Mouse (Mus musculus): ENCODE measurements around the gene Faf1. TPM values are rescaled to one million over a fixed set of nuclear protein-coding genes. Genes with fewer than 3 reads are reported as not detected.

Gene Faf1
- total and polyA plus RNA-seq, 2 experiments from 2014 or later: 33.7 to 36.8 TPM

DNA sequence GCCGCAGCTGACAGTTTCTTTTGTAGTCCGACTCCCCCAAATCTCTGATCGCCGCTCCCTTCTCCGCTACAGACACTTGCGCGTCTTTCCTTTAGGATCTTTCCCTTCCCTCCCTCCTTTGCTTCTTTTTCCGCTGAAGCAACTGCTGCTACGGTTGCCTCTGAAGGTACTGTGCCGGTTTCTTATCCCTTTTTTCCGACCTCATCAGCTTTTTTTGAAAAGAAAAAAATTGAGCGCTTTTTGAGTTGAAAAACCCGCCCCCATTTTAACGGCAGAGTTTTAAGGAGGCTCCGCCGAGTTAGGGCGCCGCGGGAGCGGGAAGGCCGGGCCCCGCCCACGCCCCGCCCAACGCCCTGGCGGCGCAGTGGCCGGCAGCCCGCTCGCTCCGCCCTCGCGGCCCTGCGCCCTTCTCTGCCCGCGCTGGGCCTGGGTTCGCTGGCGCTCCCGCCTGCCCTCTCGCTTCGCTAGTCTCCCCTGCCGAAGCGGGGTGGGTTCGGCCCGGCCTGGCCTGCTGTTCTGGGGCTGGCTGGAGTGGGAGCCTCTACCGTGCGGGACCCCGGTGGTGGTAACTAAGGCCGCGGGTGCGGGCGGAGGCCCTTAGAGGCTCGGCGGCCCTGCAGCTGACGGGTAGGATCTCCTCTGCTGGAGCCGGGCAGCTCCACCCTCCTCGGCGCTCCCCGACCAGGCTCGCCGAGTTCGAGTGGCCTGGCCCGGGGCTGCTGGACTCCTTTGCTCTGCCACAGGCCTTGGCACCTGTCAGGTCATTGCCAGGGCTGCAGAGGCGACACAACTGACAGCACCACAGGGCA lies 9.7 kb upstream of the Faf1 start, which contains the start of gene Cdkn2c:
TSS of gene Cdkn2c (minus strand) at position 729 of the 809 bp plus-strand sequence.
- H3K4me3 ChIP-seq (ENCODE audit: low read depth, low read length): peak within 1 kb of the TSS; percentile 56
- H3K36me3 ChIP-seq (ENCODE audit: insufficient read depth, low read length): no peaks in the 10 kb centered on the region
- peak; percentile 89 for ATAC-seq (ENCODE audit: low FRiP score)
- H3K27me3 ChIP-seq (ENCODE audit: insufficient read depth, low read length): peaks cover 11% of the 10 kb centered on the region; the same call in 1 of the 2 replicates
- TF ChIP-seq CTCF (IDR thresholded peaks at IDR 0.05): no peak
- peak; percentile 83 for DNase-seq (ENCODE audit: low spot score)
- peak within 1 kb of the TSS; percentile 61 for H3K9ac ChIP-seq (replicated peaks; ENCODE audit: low read length, poor library complexity, severe bottlenecking)
- H3K4me2 ChIP-seq (ENCODE audit: low read depth, low read length, poor library complexity, severe bottlenecking): peak within 1 kb of the TSS; percentile 91
- H3K9me3 ChIP-seq (ENCODE audit: low read length): no peaks in the 10 kb centered on the region
- 0% methylated on average over 64 of the region's 64 CpGs for WGBS
- H3K27ac ChIP-seq (ENCODE audit: low read depth, low read length): peak within 1 kb of the TSS; percentile 70
- 0 out of 2 replicates have a peak, but pooled peaks cover 6% of the 10 kb centered on the region for H3K4me1 ChIP-seq (ENCODE audit: insufficient read depth, low read length)

DNA sequence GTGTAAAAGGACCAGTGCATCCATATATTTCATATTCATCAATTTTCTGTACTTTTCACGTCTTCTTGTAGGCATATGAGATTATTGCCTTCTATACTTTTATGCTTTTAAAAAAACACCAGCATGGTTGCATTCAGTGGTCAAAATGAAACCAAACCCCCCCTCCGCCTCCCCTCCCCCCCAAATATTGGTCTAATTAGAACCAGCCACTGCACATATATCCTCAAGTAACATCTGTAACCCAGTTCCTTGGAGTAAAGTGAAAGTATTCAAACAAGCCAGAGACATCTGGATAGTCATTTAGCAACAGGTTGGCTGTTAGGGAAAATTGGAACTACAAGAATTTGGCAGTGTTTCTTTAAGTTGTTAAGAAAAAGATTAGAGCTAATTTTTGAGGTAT lies 8.9 kb upstream of the Faf1 start:
- 58% methylated on average over 2 of the region's 2 CpGs for WGBS

DNA sequence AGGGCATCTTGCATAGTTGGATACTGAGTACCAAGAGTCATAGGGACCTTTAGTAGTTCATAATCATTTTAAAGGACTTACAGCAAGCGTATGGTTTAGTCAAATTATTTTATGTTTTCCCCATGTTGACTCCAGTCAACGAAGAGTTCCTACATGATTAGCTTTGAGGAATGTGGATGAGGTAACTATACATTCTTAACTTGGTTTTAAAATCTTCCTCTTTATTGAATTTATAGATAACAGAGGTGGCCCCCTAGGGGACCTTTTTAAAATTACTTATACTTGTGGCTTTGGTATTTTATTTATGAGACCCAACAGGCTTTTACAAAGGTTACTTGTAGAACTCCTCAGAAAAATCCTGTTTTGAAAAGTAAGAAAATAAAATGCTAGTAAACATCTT lies 6.2 kb upstream of the Faf1 start:
- Histone ChIP-seq H3K9me3 (ENCODE audit: low read length) (no peaks in the 10 kb centered on the region), H3K36me3 (ENCODE audit: insufficient read depth, low read length) (no peaks in the 10 kb centered on the region), H3K4me3 (ENCODE audit: low read depth, low read length) (no peak overlapping the region), H3K27ac (ENCODE audit: low read depth, low read length) (no peak overlapping the region), H3K9ac (replicated peaks; ENCODE audit: low read length, poor library complexity, severe bottlenecking) (no peak overlapping the region), H3K27me3 (ENCODE audit: insufficient read depth, low read length) (no peaks in the 10 kb centered on the region), H3K4me2 (ENCODE audit: low read depth, low read length, poor library complexity, severe bottlenecking) (no peak overlapping the region), H3K4me1 (ENCODE audit: insufficient read depth, low read length) (0 out of 2 replicates have a peak, but pooled peaks cover 6% of the 10 kb centered on the region)
- DNase-seq (ENCODE audit: low spot score) (peak; percentile 13), ATAC-seq (ENCODE audit: low FRiP score) (no peak)
- peak; percentile 34 for TF ChIP-seq CTCF (IDR thresholded peaks at IDR 0.05)
- 79% methylated on average over 2 of the region's 2 CpGs for WGBS

More for the DNA sequence above, 8.9 kb upstream of the Faf1 start:
- H3K9me3 ChIP-seq (ENCODE audit: low read length): no peaks in the 10 kb centered on the region
- 0 out of 2 replicates have a peak, but pooled peaks cover 6% of the 10 kb centered on the region for H3K4me1 ChIP-seq (ENCODE audit: insufficient read depth, low read length)
- no peak for TF ChIP-seq CTCF (IDR thresholded peaks at IDR 0.05)
- DNase-seq (ENCODE audit: low spot score): no peak
- H3K36me3 ChIP-seq (ENCODE audit: insufficient read depth, low read length): no peaks in the 10 kb centered on the region
- peak overlapping the region; percentile 56; the same call in 1 of the 2 replicates for H3K4me3 ChIP-seq (ENCODE audit: low read depth, low read length)
- H3K27ac ChIP-seq (ENCODE audit: low read depth, low read length): no peak overlapping the region
- peaks cover 5% of the 10 kb centered on the region; the same call in 1 of the 2 replicates for H3K27me3 ChIP-seq (ENCODE audit: insufficient read depth, low read length)
- no peak for ATAC-seq (ENCODE audit: low FRiP score)
- H3K4me2 ChIP-seq (ENCODE audit: low read depth, low read length, poor library complexity, severe bottlenecking): peak overlapping the region; percentile 91
- H3K9ac ChIP-seq (replicated peaks; ENCODE audit: low read length, poor library complexity, severe bottlenecking): no peak overlapping the region

DNA sequence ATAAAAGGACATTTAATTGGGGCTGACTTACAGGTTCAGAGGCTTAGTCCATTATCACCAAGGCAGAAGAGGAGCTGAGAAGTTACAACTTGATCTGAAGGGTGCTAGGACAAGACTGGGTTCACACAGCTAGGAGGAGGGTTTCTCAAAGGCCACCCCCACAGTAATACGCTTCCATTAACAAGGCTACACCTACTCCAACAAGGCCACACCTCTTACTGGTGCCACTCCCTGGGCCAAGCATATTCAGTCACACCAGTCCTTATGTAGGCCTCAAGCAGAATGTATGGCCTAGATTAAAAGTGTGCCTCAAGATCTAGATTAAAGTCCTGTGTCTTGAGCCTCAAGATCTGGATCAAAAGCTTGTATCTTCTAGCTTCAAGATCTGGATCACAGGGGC lies 4.4 kb upstream of the Faf1 start:
- H3K36me3 ChIP-seq (ENCODE audit: insufficient read depth, low read length): no peaks in the 10 kb centered on the region
- no peak overlapping the region for H3K9ac ChIP-seq (replicated peaks; ENCODE audit: low read length, poor library complexity, severe bottlenecking)
- 77% methylated on average over 1 of the region's 1 CpGs for WGBS
- ATAC-seq (ENCODE audit: low FRiP score): no peak
- no peaks in the 10 kb centered on the region for H3K27me3 ChIP-seq (ENCODE audit: insufficient read depth, low read length)
- H3K4me3 ChIP-seq (ENCODE audit: low read depth, low read length): no peak overlapping the region
- TF ChIP-seq CTCF (IDR thresholded peaks at IDR 0.05): no peak
- H3K4me1 ChIP-seq (ENCODE audit: insufficient read depth, low read length): no peaks in the 10 kb centered on the region
- no peak overlapping the region for H3K27ac ChIP-seq (ENCODE audit: low read depth, low read length)
- H3K4me2 ChIP-seq (ENCODE audit: low read depth, low read length, poor library complexity, severe bottlenecking): no peak overlapping the region
- no peaks in the 10 kb centered on the region for H3K9me3 ChIP-seq (ENCODE audit: low read length)
- no peak for DNase-seq (ENCODE audit: low spot score)

DNA sequence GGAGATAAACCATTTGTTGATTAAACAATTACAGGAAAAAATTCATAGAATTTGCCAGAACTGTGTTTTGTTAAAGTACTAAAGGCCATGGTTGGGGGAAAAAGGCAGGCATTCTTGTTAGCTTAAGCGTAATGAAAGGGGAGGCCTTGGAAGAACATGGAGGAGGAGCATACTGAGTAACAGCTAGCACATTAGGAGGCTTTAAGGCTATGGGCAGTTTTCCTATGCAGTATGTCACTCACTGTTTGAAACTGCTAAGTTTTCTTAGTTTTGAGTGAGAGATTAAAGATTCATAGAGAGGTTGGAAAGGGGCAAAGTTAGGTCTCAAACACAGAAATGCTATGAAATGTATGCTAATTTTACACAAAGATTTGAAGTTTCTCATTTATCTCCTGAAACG lies 2.3 kb upstream of the Faf1 start:
- WGBS: 87% methylated on average over 2 of the region's 2 CpGs
- H3K36me3 ChIP-seq (ENCODE audit: insufficient read depth, low read length): no peaks in the 10 kb centered on the region
- H3K4me3 ChIP-seq (ENCODE audit: low read depth, low read length): no peak overlapping the region
- H3K4me1 ChIP-seq (ENCODE audit: insufficient read depth, low read length): peaks cover 3% of the 10 kb centered on the region; the same call in 1 of the 2 replicates
- H3K27ac ChIP-seq (ENCODE audit: low read depth, low read length): no peak overlapping the region
- no peak overlapping the region for H3K9ac ChIP-seq (replicated peaks; ENCODE audit: low read length, poor library complexity, severe bottlenecking)
- no peak for TF ChIP-seq CTCF (IDR thresholded peaks at IDR 0.05)
- H3K27me3 ChIP-seq (ENCODE audit: insufficient read depth, low read length): no peaks in the 10 kb centered on the region
- no peaks in the 10 kb centered on the region for H3K9me3 ChIP-seq (ENCODE audit: low read length)
- DNase-seq (ENCODE audit: low spot score) (no peak), ATAC-seq (ENCODE audit: low FRiP score) (no peak)
- H3K4me2 ChIP-seq (ENCODE audit: low read depth, low read length, poor library complexity, severe bottlenecking): no peak overlapping the region

DNA sequence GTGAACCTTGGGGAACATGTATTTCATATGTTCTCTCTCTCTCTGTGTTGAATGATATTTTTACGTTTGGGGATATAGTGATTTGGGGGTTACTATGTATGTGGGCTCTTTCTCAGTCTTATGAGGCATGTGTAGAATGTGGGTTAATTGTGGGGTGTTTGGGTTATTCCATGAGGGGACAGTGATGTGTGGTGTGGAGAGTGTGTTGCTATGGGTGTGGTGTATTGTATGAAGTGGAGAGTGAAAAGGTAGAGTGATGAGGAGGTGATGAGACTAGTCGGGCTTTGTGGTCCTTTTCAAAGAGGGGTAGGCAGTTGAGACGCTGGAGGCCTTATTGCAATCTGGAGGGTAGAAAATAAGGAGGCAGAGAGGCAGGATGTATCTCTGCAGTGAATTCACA lies 833 bp downstream of the Faf1 start:
- Histone ChIP-seq H3K27ac (ENCODE audit: low read depth, low read length) (peak overlapping the region; percentile 97), H3K4me1 (ENCODE audit: insufficient read depth, low read length) (peaks cover 3% of the 10 kb centered on the region; the same call in 1 of the 2 replicates), H3K9ac (replicated peaks; ENCODE audit: low read length, poor library complexity, severe bottlenecking) (peak overlapping the region; percentile 88), H3K36me3 (ENCODE audit: insufficient read depth, low read length) (no peaks in the 10 kb centered on the region), H3K9me3 (ENCODE audit: low read length) (no peaks in the 10 kb centered on the region), H3K27me3 (ENCODE audit: insufficient read depth, low read length) (no peaks in the 10 kb centered on the region), H3K4me3 (ENCODE audit: low read depth, low read length) (peak overlapping the region; percentile 87), H3K4me2 (ENCODE audit: low read depth, low read length, poor library complexity, severe bottlenecking) (peak overlapping the region; percentile 72)
- DNase-seq (ENCODE audit: low spot score): no peak
- under 1% methylated on average over 3 of the region's 3 CpGs for WGBS
- peak; percentile 14; the same call in 1 of the 2 replicates for ATAC-seq (ENCODE audit: low FRiP score)
- no peak for TF ChIP-seq CTCF (IDR thresholded peaks at IDR 0.05)
